Mouse (Mus musculus) C2C12 (cell line): ENCODE results near the gene Ppm1e. TPM values are rescaled to one million over a fixed set of nuclear protein-coding genes. Genes with fewer than 3 reads are reported as not detected.

Experiments
- H3K27me3 ChIP-seq: one replicate; pipeline ENCODE4 v1.6.1; 2011; ENCODE audit not compliant: control insufficient read depth, insufficient read depth, insufficient read length
- H3K36me3 ChIP-seq: one replicate; pipeline ENCODE4 v1.6.1; 2011; ENCODE audit not compliant: control insufficient read depth, insufficient read depth
- H3K4me3 ChIP-seq: one replicate; pipeline ENCODE4 v1.5.1; 2011; ENCODE audit warnings: mild to moderate bottlenecking, control low read depth; ENCODE audit not compliant: poor library complexity, insufficient read depth, severe bottlenecking
- H3K79me2 ChIP-seq: one replicate; pipeline ENCODE4 v1.6.1; 2011; ENCODE audit not compliant: control insufficient read depth, insufficient read depth
- H3K79me3 ChIP-seq: one replicate; pipeline ENCODE4 v1.6.1; 2011; ENCODE audit warnings: low read depth, control low read depth
- H3ac ChIP-seq: one replicate; pipeline ENCODE3; 2011; ENCODE audit warnings: low read depth; ENCODE audit not compliant: control insufficient read depth, insufficient read length
- CEBPB ChIP-seq: IDR thresholded peaks from one replicate; pipeline ENCODE4 v1.6.1; 2011; ENCODE audit warnings: low read depth, mild to moderate bottlenecking, control low read depth, moderate library complexity
- CTCF ChIP-seq: IDR thresholded peaks from one replicate; pipeline ENCODE4 v1.5.1; 2011; ENCODE audit not compliant: control insufficient read depth, insufficient read depth, insufficient read length
- FOSL1 ChIP-seq: IDR thresholded peaks from one replicate; pipeline ENCODE4 v1.8.0; 2011; ENCODE audit warnings: mild to moderate bottlenecking, low read length; ENCODE audit not compliant: poor library complexity, insufficient read depth, severe bottlenecking
- MAX ChIP-seq: IDR thresholded peaks from one replicate; pipeline ENCODE4 v1.6.1; 2011; ENCODE audit warnings: mild to moderate bottlenecking, control low read depth
- MYOD1 ChIP-seq: IDR thresholded peaks from one replicate; pipeline ENCODE4 v1.6.1; 2011; ENCODE audit warnings: low read depth; ENCODE audit not compliant: control insufficient read depth, insufficient read length
- MYOG ChIP-seq: IDR thresholded peaks from one replicate; pipeline ENCODE4 v1.6.1; 2011; ENCODE audit not compliant: control insufficient read depth, insufficient read length; ENCODE audit errors: extremely low read depth
- USF1 ChIP-seq: IDR thresholded peaks from one replicate; pipeline ENCODE4 v1.6.1; 2011; ENCODE audit warnings: low read depth, mild to moderate bottlenecking, control low read depth, moderate library complexity
- polyA plus RNA-seq: library from polyadenylated mRNA; unstranded; fragments of >200 nt; fragmentation: generic; extraction: Trizol; gene quantifications from one replicate; pipeline ENCODE4 v1.2.1, GENCODE M21; 2012; ENCODE audit warnings: missing spikeins

Ppm1e gene
- polyA plus RNA-seq, 1 experiment: 0.59 TPM

DNA sequence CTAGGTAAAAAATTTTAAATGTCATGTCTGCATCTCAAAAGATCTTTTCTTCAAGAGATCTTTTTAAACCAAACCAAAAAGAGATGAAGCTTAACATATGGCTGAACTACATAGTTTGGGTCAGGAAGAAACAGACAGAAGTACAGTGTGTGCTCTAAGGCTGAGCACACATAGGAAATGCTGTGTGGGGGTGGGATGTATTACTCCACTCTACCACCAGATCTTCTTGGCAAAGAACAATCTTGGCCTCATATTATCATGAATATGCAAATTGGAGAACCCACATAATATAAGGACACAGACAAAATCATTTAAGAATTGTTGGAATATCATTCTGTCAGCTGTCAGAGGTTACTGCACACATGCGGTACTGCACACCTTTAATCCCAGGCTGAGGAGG, 26.9 kb upstream of the Ppm1e start:
- Histone ChIP-seq H3ac (no peak overlapping the region), H3K79me3 (no peaks in the 10 kb centered on the region), H3K4me3 (no peak overlapping the region), H3K79me2 (no peaks in the 10 kb centered on the region), H3K36me3 (peaks cover 5% of the 10 kb centered on the region), H3K27me3 (no peaks in the 10 kb centered on the region)
- TF ChIP-seq FOSL1 (no peak), MYOD1 (no peak), USF1 (no peak), MYOG (no peak), CTCF (no peak), MAX (no peak), CEBPB (no peak)

- no peak overlapping the region for H3ac ChIP-seq
- H3K27me3 ChIP-seq: no peaks in the 10 kb centered on the region
- no peaks in the 10 kb centered on the region for H3K79me3 ChIP-seq
- no peaks in the 10 kb centered on the region for H3K79me2 ChIP-seq
- H3K36me3 ChIP-seq: peaks cover under 1% of the 10 kb centered on the region
- TF ChIP-seq MYOD1: no peak
- no peak for TF ChIP-seq CEBPB
- TF ChIP-seq MYOG: no peak
- no peak for TF ChIP-seq CTCF
- TF ChIP-seq FOSL1: no peak
- TF ChIP-seq USF1: no peak
- H3K4me3 ChIP-seq: no peak overlapping the region
Observed at GRCm38 (mm10) chr11:87384551-87384950, 25.7 kb upstream of the Ppm1e start.

DNA sequence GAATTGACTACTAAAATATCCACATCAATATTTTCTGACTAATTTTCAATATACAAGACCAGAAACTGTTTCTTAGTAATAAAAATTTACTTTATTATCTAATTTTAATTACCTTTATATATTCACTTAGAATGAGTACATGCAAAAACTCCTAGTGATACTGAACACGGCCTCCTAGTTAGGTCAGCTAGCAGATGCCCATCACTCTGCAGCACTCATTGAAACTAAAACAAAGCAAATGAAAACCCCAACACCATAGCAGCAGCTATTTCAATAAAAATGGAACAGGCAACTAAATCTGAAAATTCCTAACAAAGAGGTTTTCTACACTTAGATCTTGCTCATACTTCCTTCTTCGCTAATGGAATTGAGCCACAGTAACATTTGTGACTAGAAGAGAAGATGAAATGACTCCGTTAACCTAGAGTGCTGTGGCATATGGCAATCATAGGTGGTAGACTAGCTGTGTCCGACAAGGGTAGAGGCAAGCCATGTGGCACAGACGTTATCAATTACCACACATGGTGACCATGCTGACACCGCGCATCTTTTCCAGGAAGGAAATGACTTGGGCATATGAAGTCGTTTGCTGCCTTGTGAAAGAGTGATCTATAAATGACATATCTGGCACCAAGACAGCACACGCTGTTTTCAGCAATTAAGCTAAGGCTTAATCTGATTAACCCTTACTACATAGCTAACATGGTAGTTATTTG, 9.2 kb upstream of the Ppm1e start:
- H3K79me2 ChIP-seq: no peaks in the 10 kb centered on the region
- no peak overlapping the region for H3K4me3 ChIP-seq
- H3K36me3 ChIP-seq: no peaks in the 10 kb centered on the region
- TF ChIP-seq USF1: no peak
- no peak for TF ChIP-seq MYOD1
- TF ChIP-seq CEBPB: no peak
- TF ChIP-seq MAX: no peak
- no peak for TF ChIP-seq FOSL1
- no peak for TF ChIP-seq MYOG
- no peak for TF ChIP-seq CTCF
- H3K27me3 ChIP-seq: peaks cover 3% of the 10 kb centered on the region
- no peaks in the 10 kb centered on the region for H3K79me3 ChIP-seq
- no peak overlapping the region for H3ac ChIP-seq

GRCm38 (mm10) chr11:87367061-87367460, 8.2 kb upstream of the Ppm1e start:
- TF ChIP-seq CEBPB (no peak), USF1 (no peak), FOSL1 (no peak), CTCF (no peak), MAX (no peak), MYOG (no peak), MYOD1 (no peak)
- no peaks in the 10 kb centered on the region for H3K36me3 ChIP-seq
- no peak overlapping the region for H3K4me3 ChIP-seq
- peaks cover 3% of the 10 kb centered on the region for H3K27me3 ChIP-seq
- H3ac ChIP-seq: no peak overlapping the region
- no peaks in the 10 kb centered on the region for H3K79me2 ChIP-seq
- no peaks in the 10 kb centered on the region for H3K79me3 ChIP-seq

DNA sequence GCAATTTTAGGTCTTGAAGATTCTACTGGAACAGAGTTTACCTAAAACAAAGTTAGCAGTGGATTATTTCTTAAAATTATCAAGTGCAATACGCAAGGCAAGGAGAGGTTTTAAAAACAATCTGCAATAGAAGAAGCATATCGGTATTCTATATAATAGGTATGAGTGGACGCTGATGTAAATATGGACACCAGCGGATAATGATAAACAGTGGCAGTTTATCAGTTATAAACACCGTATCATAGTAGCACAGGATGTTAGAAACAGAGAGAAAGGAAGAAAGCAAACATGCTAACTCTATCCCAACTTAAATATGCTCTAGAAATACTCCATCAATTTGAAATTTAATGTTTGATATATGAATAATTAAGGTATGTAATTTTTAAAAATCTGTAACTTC, 6.3 kb upstream of the Ppm1e start:
- Histone ChIP-seq H3ac (no peak overlapping the region), H3K36me3 (no peaks in the 10 kb centered on the region), H3K4me3 (no peak overlapping the region), H3K79me3 (no peaks in the 10 kb centered on the region), H3K79me2 (no peaks in the 10 kb centered on the region), H3K27me3 (peaks cover 1% of the 10 kb centered on the region)
- TF ChIP-seq MYOD1 (no peak), MYOG (no peak), USF1 (no peak), FOSL1 (no peak), CEBPB (no peak), CTCF (no peak), MAX (no peak)

DNA sequence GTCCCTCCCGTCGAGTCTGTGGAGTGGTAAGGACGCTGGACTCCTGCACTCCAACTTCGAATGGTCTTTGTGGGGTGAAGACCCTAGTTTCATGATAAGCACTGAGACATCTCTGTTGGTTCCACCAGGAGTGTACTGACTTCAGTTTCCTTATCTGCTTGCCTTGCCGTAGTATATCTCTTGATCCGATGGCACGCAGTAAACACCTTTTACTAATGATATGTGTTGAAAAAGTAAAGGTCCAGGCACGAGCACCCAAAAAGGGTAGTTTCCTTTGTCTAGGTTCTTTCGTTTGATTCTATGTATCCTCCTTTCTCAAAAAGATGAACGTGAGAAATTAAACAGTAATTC, 414 bp upstream of the Ppm1e start:
- H3ac ChIP-seq: peak overlapping the region; percentile 94
- H3K27me3 ChIP-seq: peaks cover 7% of the 10 kb centered on the region
- H3K4me3 ChIP-seq: peak overlapping the region; percentile 52

More for the DNA sequence above, 414 bp upstream of the Ppm1e start:
- no peaks in the 10 kb centered on the region for H3K79me3 ChIP-seq
- no peaks in the 10 kb centered on the region for H3K79me2 ChIP-seq
- TF ChIP-seq USF1 (no peak), CEBPB (no peak), MYOG (no peak), CTCF (no peak)
- no peaks in the 10 kb centered on the region for H3K36me3 ChIP-seq
